Mouse (Mus musculus) ES-E14 (cell line): Measurements from ENCODE around the gene Nr1d2. TPM values are rescaled to one million over a fixed set of nuclear protein-coding genes. Genes with fewer than 3 reads are reported as not detected.

Experiments
- DNase-seq: peaks from one replicate; pipeline ENCODE4 v3.0.0-alpha.2; 2013; ENCODE audit warnings: low read depth, low spot score
- H3K27ac ChIP-seq: 2 replicates; pipeline ENCODE4 v1.5.1; 2012; ENCODE audit warnings: low read depth, mild to moderate bottlenecking, low read length, moderate library complexity, mixed read lengths; ENCODE audit not compliant: poor library complexity, insufficient read depth, severe bottlenecking
- H3K36me3 ChIP-seq: 2 replicates; pipeline ENCODE4 v1.6.1; 2012; ENCODE audit warnings: mild to moderate bottlenecking, low read length, moderate library complexity, mixed read lengths; ENCODE audit not compliant: control insufficient read depth, poor library complexity, insufficient read depth, severe bottlenecking
- H3K4me1 ChIP-seq, 2 experiments: fragments of 150-350 bp in 1 of 2; sonication (generic) in 1 of 2; 2 replicates each; pipeline ENCODE4 v1.6.1; 2012; ENCODE audit warnings: low read length in 2 of 2, mild to moderate bottlenecking in 1 of 2, mixed read lengths in 1 of 2; ENCODE audit not compliant: control insufficient read depth in 2 of 2, insufficient read depth in 2 of 2, poor library complexity in 1 of 2
- H3K4me3 ChIP-seq, 2 experiments: fragments of 150-350 bp in 1 of 2; sonication (generic) in 1 of 2; 2 replicates each; pipeline ENCODE4 v1.5.1; 2012; ENCODE audit warnings: low read length in 2 of 2, low read depth in 1 of 2, mild to moderate bottlenecking in 1 of 2, mixed read lengths in 1 of 2; ENCODE audit not compliant: insufficient read depth in 1 of 2, poor library complexity in 1 of 2, severe bottlenecking in 1 of 2
- H3K9ac ChIP-seq: 2 replicates; pipeline ENCODE4 v1.6.1; 2012; ENCODE audit warnings: low read depth, mild to moderate bottlenecking, low read length, mixed read lengths; ENCODE audit not compliant: poor library complexity, insufficient read depth, severe bottlenecking
- H3K9me3 ChIP-seq: fragments of 150-350 bp; sonication (generic); 2 replicates; pipeline ENCODE4 v1.6.1; 2012; ENCODE audit warnings: low read depth, mild to moderate bottlenecking, low read length; ENCODE audit not compliant: control insufficient read depth, insufficient read depth
- CHD2 ChIP-seq: IDR thresholded peaks from 2 replicates; pipeline ENCODE4 v1.6.1; 2014; ENCODE audit warnings: mild to moderate bottlenecking, low read depth, low read length, inconsistent platforms
- HCFC1 ChIP-seq: IDR thresholded peaks from 2 replicates; pipeline ENCODE4 v1.6.1; 2012; ENCODE audit warnings: low read length, inconsistent platforms, borderline replicate concordance; ENCODE audit not compliant: insufficient read depth
- MAFK ChIP-seq: IDR thresholded peaks from 2 replicates; pipeline ENCODE4 v1.6.1; 2014; ENCODE audit warnings: mild to moderate bottlenecking, low read depth, low read length, inconsistent platforms; ENCODE audit not compliant: insufficient read depth
- ZC3H11A ChIP-seq: IDR thresholded peaks from 2 replicates; pipeline ENCODE4 v1.6.1; 2012; ENCODE audit warnings: low read depth, mild to moderate bottlenecking, inconsistent platforms, low read length, borderline replicate concordance
- ZNF384 ChIP-seq: IDR thresholded peaks from 2 replicates; pipeline ENCODE4 v1.6.1; 2012; ENCODE audit warnings: low read depth, low read length, inconsistent platforms
- in situ Hi-C, 2 experiments: fragments of 600-800 bp; cut with MboI; formaldehyde crosslinking; loops; one replicate each; pipeline ENCODE4 v1.15.1; 2025; ENCODE audit warnings: low sequenced_read_pairs in 2 of 2, inconsistent platforms in 1 of 2; ENCODE audit not compliant: unreplicated experiment in 2 of 2
- total RNA-seq: library from RNA; depleted of rRNA; stranded (reverse); fragments of 300-350 nt; gene quantifications from 2 replicates; pipeline ENCODE4 v1.2.3, GENCODE M21; 2012

The Nr1d2 gene
- total RNA-seq, 1 experiment: 18.7 TPM

DNA sequence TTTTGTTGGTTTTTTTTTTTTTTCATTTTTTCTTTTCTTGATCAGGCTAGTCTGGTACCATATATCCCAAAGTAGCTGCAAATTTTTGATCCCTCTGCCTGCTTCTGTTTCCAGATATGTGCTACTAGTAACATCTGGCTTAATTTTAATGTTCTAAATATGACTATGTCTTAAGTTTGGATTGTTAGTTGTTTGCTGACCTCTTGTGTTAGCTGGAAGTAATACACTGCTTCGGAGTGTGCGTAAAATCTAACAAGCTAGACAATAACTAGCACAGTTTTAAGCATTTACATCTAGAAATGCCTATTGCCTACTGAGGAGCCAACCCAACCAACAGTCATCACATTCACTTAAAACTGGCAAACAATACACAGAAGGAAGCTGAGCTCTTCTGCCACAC is 45.7 kb upstream of the Nr1d2 start:
- H3K9ac ChIP-seq: no peak overlapping the region
- H3K9me3 ChIP-seq: no peaks in the 10 kb centered on the region; the same call in 1 of the 2 replicates
- H3K36me3 ChIP-seq: peaks cover 2% of the 10 kb centered on the region; the same call in 1 of the 2 replicates
- no peak for DNase-seq
- peaks cover 0 to 2% of the 10 kb centered on the region in 2 experiments; a peak in 1 of 4 replicates for H3K4me1 ChIP-seq
- H3K27ac ChIP-seq: no peak overlapping the region
- in situ Hi-C loops: no loop called here
- TF ChIP-seq HCFC1 (no peak), ZNF384 (no peak), MAFK (no peak), ZC3H11A (no peak), CHD2 (no peak)
- no peak overlapping the region for H3K4me3 ChIP-seq

- TF ChIP-seq HCFC1 (no peak), ZC3H11A (no peak), MAFK (no peak), CHD2 (no peak), ZNF384 (no peak)
- Histone ChIP-seq H3K9ac (no peak overlapping the region), H3K4me3 (no peak overlapping the region), H3K27ac (no peak overlapping the region), H3K4me1 (no peaks in the 10 kb centered on the region), H3K36me3 (peaks cover 2% of the 10 kb centered on the region; the same call in 1 of the 2 replicates), H3K9me3 (no peaks in the 10 kb centered on the region; the same call in 1 of the 2 replicates)
- in situ Hi-C loops: no loop called here
- no peak for DNase-seq
These were observed 41.4 kb upstream of the Nr1d2 start for GRCm38 (mm10) chr14:18280375-18280774.

DNA sequence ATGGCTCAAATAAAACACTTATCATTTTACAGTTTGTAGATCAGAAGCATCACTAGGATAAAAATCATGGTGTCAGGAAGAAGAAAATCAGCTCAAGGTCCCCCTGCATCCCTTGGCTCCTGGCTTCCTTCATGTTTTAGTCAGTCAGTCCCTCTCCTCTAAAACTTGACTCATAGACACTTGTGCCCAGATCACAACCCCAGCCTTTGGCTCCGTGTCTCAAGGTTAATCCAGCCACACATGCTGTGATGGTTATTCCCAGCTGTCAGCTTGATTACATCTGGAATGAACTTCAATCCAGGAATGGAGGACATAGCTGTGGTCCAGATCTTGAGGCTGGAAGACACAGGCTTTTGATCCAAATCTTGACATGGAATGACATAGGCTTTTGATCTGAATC is 35.6 kb upstream of the Nr1d2 start:
- peaks cover 11% of the 10 kb centered on the region for H3K36me3 ChIP-seq

DNA sequence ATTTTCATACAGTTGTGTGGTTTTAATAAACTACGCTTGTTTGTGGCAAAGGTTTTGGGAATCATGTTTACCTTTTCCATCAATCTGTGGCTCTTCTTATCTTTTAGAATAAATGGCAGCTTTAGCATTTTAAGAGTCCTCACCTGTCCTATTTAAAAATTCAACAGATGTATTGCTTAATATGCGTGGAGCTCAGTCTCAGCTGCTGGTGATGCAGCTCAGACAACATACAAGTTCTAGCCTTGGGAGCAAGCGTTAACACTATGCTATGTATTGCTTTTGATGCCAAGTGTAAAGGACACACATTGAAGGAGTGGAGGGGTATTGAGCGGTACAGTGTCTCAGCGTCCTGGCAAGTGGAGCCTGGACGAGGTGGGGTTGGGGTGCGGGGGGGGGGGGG is 32.7 kb upstream of the Nr1d2 start:
- no peaks in the 10 kb centered on the region for H3K9me3 ChIP-seq
- in situ Hi-C loops: no loop called here
- TF ChIP-seq ZNF384 (no peak), ZC3H11A (no peak), CHD2 (no peak), HCFC1 (no peak)
- peak overlapping the region; percentile 90 to 99 for H3K4me3 ChIP-seq
- peaks cover 21% of the 10 kb centered on the region for H3K36me3 ChIP-seq
- H3K9ac ChIP-seq: peak overlapping the region; percentile 54; the same call in 1 of the 2 replicates
- no peak overlapping the region for H3K27ac ChIP-seq
- peaks cover 0 to 3% of the 10 kb centered on the region in 2 experiments; a peak in 1 of 4 replicates for H3K4me1 ChIP-seq
- no peak for DNase-seq

More for the DNA sequence above, 35.6 kb upstream of the Nr1d2 start:
- no peak overlapping the region for H3K9ac ChIP-seq
- H3K4me1 ChIP-seq: peaks cover 0 to 2% of the 10 kb centered on the region in 2 experiments; a peak in 1 of 4 replicates
- no peak for TF ChIP-seq CHD2
- no peak for TF ChIP-seq HCFC1
- TF ChIP-seq ZC3H11A: no peak
- no peak for TF ChIP-seq ZNF384
- TF ChIP-seq MAFK: no peak
- H3K9me3 ChIP-seq: no peaks in the 10 kb centered on the region
- in situ Hi-C loops: no loop called here
- DNase-seq: no peak
- H3K27ac ChIP-seq: no peak overlapping the region
- H3K4me3 ChIP-seq: no peak overlapping the region
